Mouse (Mus musculus): ENCODE measurements around the gene Yrdc.

DNA sequence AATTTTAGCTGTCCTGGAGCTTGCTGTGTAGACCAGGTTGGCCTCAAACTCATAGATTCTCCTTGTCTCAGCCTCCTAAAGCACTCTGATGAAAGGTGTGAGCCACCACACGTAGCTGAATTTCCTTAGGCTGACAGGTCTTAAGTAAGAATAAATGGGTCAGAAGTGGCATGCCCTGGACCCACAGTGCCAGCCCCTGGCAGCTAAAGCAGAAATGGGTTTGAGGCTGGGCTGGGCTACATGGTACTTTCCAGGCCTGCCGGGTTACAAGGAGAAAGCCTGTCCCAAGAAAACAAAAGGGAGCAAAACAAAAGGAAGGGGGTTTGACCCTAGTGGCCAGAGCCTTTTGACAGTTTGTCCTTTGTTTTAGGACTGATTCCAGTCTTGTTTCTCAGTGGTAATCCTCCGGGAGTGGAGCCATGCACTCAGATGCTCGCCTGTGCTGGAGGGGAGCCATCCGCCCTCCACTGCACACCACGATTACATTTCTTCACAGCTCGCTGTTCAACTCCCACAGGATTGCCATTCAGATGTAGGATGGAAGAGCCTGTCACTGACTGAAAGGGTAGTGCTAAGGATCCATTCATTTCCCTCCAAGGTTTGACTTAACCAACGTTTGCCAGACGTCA is 39.0 kb upstream of the Yrdc start:
- no peak for TF ChIP-seq CTCF (conservative IDR thresholded peaks at IDR 0.05; ENCODE audit: low read length)
- no peak for TF ChIP-seq NANOG (IDR thresholded peaks at IDR 0.05; ENCODE audit: borderline replicate concordance, low read length)
